In the genomic region with DNA sequence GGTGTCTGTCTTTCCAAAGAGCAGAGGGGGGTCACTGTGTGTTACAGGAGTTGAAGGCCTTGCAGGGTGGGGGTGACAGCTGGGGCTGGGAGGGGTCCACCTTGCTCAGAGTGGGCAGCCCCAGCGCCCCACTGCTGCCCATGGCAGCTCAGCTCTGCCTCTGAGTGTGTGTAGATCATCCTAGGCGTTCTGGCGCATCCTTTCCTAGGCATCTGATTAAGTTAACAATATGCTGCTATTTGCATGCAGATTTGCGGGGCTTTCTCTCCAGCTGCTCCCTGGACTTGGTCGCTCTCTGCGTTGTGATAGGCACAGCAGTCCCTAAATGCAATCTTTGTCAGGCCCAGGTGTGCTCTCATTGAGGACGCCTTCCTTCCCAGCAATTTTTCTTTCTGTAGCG, we compare ENCODE assay signal across 14 mouse cellular contexts.
DNase-seq lines count a peak whose midpoint lies in the region; ATAC-seq and TF ChIP-seq lines count a peak whose summit lies in the region.
"Had no signal": no experiment of that assay in that cellular context is flagged by ENCODE, and none has a peak within 500 bp of the region (broad histone marks: within the 10 kb centered on the region; RNA-seq: fewer than 3 reads in every experiment).

No protein-coding gene starts in this region.

- WGBS in forebrain, postnatal 0 days, result 29% methylated on average over 8 of the region's 8 CpGs
- WGBS in midbrain, embryonic 14.5 days, result 6% methylated on average over 8 of the region's 8 CpGs

- no peak overlapping the region for H3K4me2 ChIP-seq in forebrain, postnatal 0 days (ENCODE audit: low read depth)
- peak overlapping the region; percentile 27 for H3K4me2 ChIP-seq in midbrain, embryonic 14.5 days (ENCODE audit: low read length)

- TF ChIP-seq CTCF in forebrain, postnatal 0 days (IDR thresholded peaks at IDR 0.05; ENCODE audit: low read depth), result no peak

- no peak overlapping the region for H3K9ac ChIP-seq in forebrain, postnatal 0 days
- H3K9ac ChIP-seq in midbrain, embryonic 14.5 days (replicated peaks; ENCODE audit: low read length), result no peak overlapping the region
- H3K9ac ChIP-seq: embryonic facial prominence, embryonic 13.5 days had no signal

- no peak overlapping the region for H3K4me3 ChIP-seq in forebrain, postnatal 0 days (ENCODE audit: low read depth, low read length)
- H3K4me3 ChIP-seq in midbrain, embryonic 14.5 days (replicated peaks; ENCODE audit: low read depth, low read length), result no peak overlapping the region
- H3K4me3 ChIP-seq: embryonic facial prominence, embryonic 13.5 days had no signal

- peaks cover 6% of the 10 kb centered on the region; the same call in 1 of the 2 replicates for H3K4me1 ChIP-seq in forebrain, postnatal 0 days (ENCODE audit: insufficient read depth)
- H3K4me1 ChIP-seq in midbrain, embryonic 14.5 days (ENCODE audit: control insufficient read depth, insufficient read depth, low read length), result peaks cover 15% of the 10 kb centered on the region

- H3K9me3 ChIP-seq in forebrain, postnatal 0 days (ENCODE audit: low read length), result no peaks in the 10 kb centered on the region
- H3K9me3 ChIP-seq in midbrain, embryonic 14.5 days (ENCODE audit: control insufficient read depth, low read length), result no peaks in the 10 kb centered on the region
- H3K9me3 ChIP-seq: embryonic facial prominence, embryonic 13.5 days; limb, embryonic 10.5 days had no signal

- no peak for ATAC-seq in forebrain, postnatal 0 days
- ATAC-seq in midbrain, embryonic 14.5 days (ENCODE audit: low FRiP score, low TSS enrichment), result peak; percentile 31
- ATAC-seq in CD4-positive, CD25-positive, alpha-beta regulatory T cell, adult 4 months, result no peak

- no peaks in the 10 kb centered on the region for H3K36me3 ChIP-seq in forebrain, postnatal 0 days (ENCODE audit: insufficient read depth)
- no peaks in the 10 kb centered on the region for H3K36me3 ChIP-seq in midbrain, embryonic 14.5 days (ENCODE audit: control insufficient read depth, insufficient read depth, low read length)
- H3K36me3 ChIP-seq: embryonic facial prominence, embryonic 13.5 days; limb, embryonic 10.5 days had no signal

- H3K27ac ChIP-seq in forebrain, postnatal 0 days (ENCODE audit: low read depth, low read length), result no peak overlapping the region
- peak overlapping the region; percentile 79 for H3K27ac ChIP-seq in midbrain, embryonic 14.5 days (replicated peaks; ENCODE audit: low read depth, low read length)
- H3K27ac ChIP-seq: embryonic facial prominence, embryonic 13.5 days; limb, embryonic 10.5 days had no signal

- peak; percentile 25 to 36 for DNase-seq in cerebellum, postnatal 25 days
- no peak for DNase-seq in cerebellum, adult 18-20 months
- peak; percentile 44 for DNase-seq in R1 (ENCODE audit: low read depth, low spot score)
- DNase-seq in forebrain, postnatal 0 days, result peak; percentile 28
- peak; percentile 75 for DNase-seq in midbrain, embryonic 14.5 days
- DNase-seq in frontal cortex, postnatal 36 days (ENCODE audit: low spot score in 2 of 2), result no peak
- no peak for DNase-seq in frontal cortex, postnatal 14 days (ENCODE audit: low spot score in 2 of 2)
- DNase-seq: heart, adult 18-20 months; heart, postnatal 14 days; kidney, adult 18-20 months; lung, adult 18-20 months had no signal

- no peaks in the 10 kb centered on the region for H3K27me3 ChIP-seq in forebrain, postnatal 0 days (ENCODE audit: insufficient read depth, low read length)
- no peaks in the 10 kb centered on the region for H3K27me3 ChIP-seq in midbrain, embryonic 14.5 days (ENCODE audit: control insufficient read depth, insufficient read depth, low read length)

Comparison
In these comparisons a context has a peak if more than half of its experiments do, and no peak if none do; other contexts are left out.
1. DNase-seq: peak in cerebellum, postnatal 25 days (2 of 2), R1 (single experiment), forebrain, postnatal 0 days (single experiment) and midbrain, embryonic 14.5 days (single experiment); none in cerebellum, adult 18-20 months (0 of 2), frontal cortex, postnatal 36 days (0 of 2) and frontal cortex, postnatal 14 days (0 of 2).